Mouse (Mus musculus) brain, embryonic 14.5 days (tissue): ENCODE results near the gene Trpm6.

Experiments used
- CTCF ChIP-seq: fragments of 200-500 bp; IDR thresholded peaks from 2 replicates; pipeline ENCODE4 v1.5.1; 2012; ENCODE audit warnings: inconsistent platforms, mild to moderate bottlenecking, moderate library complexity, borderline replicate concordance; ENCODE audit not compliant: insufficient read depth, insufficient read length; ENCODE audit errors: extremely low read depth
- POLR2A ChIP-seq: fragments of 200-500 bp; IDR thresholded peaks from 2 replicates; pipeline ENCODE4 v1.6.1; 2012; ENCODE audit warnings: mild to moderate bottlenecking, inconsistent platforms, borderline replicate concordance; ENCODE audit not compliant: poor library complexity, insufficient read depth, insufficient read length, severe bottlenecking; ENCODE audit errors: extremely low read depth

DNA sequence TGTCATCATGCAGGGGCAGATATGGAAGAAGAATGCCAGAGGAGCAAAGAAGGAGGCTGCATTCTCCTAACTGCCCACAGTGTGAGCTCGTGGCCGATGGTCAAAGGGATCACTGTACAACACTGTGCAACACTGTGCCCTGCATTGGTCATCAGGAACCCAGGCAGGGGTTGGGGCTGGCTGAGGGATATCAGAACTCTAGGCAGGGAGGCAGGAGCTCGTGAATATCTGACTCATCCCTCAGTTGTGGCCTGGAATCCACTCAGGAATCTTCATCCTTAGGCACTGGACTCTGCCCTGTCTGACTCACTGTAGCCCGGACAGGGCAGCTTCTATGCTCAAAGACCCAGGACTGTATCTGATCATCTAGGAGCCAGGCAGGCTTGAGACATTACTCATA is 140.4 kb downstream of the Trpm6 start:
- TF ChIP-seq CTCF (no peak), POLR2A (no peak)
